Mouse (Mus musculus) gastrocnemius, postnatal 14 days (tissue): Measurements from ENCODE around the gene Fermt2. TPM values are rescaled to one million over a fixed set of nuclear protein-coding genes. Genes with fewer than 3 reads are reported as not detected.
"Not testable (repeated sequence)": the region's sequence is repeated elsewhere in the genome, so short reads cannot be mapped to it uniquely, and the experiment has no call there.

Source experiments
- DNase-seq: peaks from one replicate; pipeline ENCODE4 v3.0.0; 2021; ENCODE audit warnings: mixed read lengths
- intact Hi-C: fragments of 180-260 bp; cut with DNase I; formaldehyde crosslinking; loops from one replicate; pipeline ENCODE4 v1.15.1; 2025; ENCODE audit warnings: low total_unique reads
- total RNA-seq, 2 experiments: library from RNA; stranded (reverse); gene quantifications; 2 replicates each; pipeline ENCODE4 v1.2.3; 2021

Gene Fermt2
- total RNA-seq, 2 experiments from 2014 or later, result 180 to 188 TPM

DNA sequence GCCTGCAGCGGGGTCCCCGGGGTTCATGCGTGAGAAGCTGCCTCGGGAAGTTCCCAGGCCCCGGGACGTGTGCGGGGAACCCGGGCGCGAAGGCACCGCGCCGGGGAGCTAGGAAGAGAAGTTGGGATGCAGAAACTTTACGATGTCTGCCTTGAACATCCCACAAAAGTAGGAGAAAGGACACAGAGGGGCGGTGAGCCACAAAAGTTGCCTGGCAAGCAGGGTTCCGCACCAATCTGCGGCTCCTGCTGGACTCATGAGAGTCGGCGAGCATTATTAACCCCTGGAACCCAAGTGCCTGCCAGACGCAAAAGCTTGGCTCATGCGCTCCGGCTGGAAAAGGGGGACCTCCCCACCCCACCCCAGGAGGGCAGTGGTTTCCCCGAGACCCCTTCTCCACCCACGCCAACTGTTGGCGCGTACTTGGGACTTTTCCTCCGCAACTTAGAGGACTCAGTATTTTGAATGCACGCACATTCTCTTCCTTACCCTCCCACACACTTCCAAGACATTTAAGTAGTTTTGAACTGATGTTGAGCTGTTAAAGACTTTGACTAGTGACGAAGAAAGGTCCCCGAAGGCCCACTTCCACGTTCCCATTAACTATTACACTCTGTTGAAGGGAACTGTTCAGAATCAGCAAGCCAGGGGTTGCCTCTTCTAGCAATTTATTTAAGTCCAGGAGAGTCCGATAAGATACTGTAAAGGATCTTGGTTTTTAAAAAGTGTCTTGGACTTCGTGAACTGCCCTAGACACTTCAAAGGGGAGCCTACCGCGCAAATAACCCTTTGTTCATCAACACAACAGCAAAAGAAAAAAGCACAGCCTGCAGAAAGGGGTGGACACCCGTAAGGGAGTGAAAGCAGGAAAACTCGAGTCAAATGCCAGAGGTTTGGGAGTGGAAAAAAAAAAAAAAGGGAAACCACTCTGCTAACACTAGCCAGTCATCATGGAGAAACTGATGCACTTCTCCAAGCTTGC lies 737 bp upstream of the Fermt2 start:
- intact Hi-C loops, result loop anchor here (10.0 kb wide), 1 partner anchor 56 kb away; no protein-coding TSS in a partner anchor
- no peak for DNase-seq

DNA sequence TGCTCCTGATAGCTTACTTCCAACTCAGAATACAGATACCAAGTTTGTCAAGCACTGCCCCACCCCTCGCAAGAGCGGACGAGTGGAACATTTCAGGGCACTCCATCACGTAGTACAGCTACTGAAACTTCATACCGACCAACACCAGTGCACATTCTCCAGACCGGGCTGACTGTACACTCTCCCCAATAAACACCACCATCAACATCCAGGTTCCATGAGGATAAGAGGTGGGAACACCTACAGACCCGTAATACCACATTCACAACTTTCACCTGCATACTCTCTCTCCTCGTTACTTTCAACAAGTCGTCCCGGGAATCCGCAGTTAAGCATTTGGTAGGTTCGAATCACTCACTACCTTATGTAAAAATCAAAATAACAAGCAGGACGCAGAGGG lies 1.1 kb downstream of the Fermt2 start:
- intact Hi-C loops, result no loop called here
- DNase-seq, result peak; percentile 27

DNA sequence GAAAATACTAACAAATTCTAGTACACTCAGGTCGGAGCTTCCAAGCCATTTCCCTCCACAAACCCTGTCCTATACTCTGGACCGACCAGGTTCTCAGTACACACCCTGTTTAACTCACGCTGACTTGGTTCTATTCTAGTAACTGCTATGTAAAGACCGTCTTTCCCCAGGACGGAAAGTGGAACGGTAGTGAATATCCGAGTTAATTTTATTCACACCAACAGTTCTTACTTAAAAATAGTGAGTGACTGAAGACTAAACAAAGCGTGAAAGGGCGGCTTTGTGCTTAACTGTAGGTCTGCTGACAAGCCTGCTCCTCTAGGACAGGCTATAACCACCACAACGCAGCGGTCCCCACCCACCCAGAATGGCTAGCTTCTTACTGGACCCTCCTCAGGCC lies 14.1 kb downstream of the Fermt2 start:
- intact Hi-C loops, result no loop called here
- DNase-seq, result no peak

DNA sequence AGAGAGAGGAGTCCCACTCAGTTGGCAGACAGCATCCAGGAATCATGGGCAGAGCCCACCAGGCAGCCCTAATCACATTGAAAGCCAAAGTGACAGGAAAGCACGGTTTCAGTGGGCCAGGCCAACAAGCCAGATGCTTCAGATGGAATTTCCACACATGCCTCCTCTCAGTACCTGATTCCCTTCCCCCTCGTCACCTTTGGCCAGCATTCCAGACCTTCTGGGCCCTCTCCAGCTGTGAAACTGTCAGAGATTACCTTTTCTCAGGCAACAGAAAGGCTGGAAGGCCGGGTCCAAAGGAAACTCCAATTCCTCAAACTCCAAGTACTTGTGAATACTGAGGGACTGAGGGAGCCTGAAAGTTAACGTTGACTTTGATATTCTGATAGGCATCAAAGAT lies 19.1 kb downstream of the Fermt2 start:
- intact Hi-C loops, result no loop called here
- no peak for DNase-seq

DNA sequence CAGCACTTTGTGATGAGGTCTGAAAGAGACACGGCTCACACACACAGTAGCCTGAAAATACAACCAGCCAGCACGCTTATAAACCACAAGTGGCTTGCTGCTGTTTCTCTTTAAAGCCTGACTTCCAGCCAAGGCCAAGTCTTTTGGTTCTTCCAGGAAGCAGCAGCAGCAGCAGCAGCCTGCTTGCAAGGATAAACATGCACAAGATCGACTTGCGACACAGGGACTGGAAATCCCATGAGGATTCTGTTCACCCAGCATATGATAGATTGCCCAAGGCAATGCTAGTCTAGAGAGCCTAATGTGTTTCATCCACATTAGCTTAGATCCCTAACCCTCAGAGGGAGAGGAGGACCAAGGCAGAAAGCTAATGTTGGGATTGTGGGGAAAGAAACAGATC lies 22.0 kb downstream of the Fermt2 start:
- no peak for DNase-seq
- intact Hi-C loops, result no loop called here

DNA sequence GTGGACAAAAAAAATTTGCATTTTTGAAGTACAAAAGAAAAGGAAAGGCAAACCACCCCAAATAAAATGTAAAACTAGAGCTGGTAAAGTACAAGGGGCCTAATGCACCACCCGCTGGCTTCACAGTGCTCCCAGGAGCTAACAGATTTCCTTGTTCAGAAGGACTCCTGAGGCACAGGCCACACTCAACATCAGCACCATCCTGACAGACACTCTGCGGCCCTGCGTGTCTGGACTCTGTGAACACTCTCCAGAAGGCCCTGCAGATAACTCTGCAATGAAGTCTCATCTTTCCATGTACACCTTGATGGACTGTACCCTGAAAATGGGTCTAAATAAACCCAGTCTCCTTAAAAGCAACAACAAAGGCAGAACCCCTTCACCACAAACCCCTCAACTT lies 22.5 kb downstream of the Fermt2 start:
- intact Hi-C loops, result no loop called here
- no peak for DNase-seq

DNA sequence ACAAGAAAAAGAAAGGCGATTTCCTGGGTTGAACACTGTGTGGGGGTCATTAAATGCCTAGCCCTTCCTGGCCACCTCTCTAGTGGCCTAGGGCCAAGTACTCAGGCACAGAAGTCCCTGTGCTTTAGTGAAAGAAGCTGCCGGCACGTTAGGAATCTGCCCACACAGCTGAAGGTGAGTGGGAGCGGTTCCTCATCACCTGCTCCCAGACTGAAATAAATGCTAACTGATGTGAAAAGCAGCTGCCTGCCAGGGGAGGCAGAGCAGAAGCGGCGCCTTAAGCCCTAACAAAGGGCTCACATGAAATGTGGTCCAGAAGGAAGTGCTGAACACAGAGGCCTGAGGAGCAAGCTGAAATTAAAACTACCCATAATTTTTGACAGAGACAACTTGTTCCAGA lies 22.9 kb downstream of the Fermt2 start:
- no peak for DNase-seq
- intact Hi-C loops, result no loop called here

DNA sequence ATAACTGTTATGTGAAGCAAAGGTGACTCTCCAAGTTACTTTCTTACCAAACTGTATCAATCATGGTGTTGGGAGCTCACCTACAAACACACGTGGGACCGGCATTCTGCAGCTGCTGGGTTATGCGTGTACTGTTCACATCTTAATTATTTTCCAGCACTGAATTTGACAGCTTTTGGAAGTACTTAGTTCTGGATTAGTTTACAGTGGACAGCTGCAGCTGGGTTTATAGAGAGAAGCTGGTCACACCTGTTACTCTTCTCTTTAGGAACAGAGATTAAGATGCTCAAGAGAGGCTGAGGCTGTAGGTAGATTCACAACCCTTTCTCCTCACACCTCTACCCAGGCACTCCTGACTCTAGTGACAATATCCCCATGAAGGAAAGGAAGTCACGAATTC lies 23.8 kb downstream of the Fermt2 start:
- DNase-seq, result no peak
- intact Hi-C loops, result no loop called here

DNA sequence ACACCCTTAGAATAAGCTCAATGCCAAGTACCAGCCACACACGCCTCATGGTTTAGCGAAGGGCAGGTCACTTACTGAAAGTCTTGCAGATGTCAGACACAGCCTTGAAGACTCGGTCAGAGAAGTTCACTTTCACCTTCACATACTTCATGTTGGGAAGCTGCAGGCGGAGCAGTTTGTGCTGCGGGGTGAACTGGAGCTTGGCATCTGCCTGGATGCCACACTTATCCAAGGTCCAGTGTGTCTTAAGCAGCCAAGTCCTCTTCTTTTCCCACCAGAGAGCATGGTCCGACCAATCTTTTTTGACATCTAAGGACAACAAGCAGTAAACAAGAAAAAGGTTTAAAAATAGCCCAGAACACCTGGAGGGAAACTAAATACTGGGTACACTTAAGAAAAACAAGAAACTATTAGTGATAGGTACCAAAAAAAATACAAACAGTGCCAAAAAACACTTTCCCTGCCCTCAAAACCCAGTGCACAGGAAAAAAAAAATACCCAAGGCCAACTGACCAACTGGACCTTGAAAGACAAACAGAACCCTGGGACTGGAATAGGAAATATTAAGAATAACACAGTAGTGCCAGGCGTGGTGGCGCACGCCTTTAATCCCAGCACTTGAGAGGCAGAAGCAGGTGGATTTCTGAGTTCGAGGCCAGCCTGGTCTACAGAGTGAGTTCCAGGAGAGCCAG lies 25.4 kb downstream of the Fermt2 start:
- intact Hi-C loops, result no loop called here
- no peak for DNase-seq

DNA sequence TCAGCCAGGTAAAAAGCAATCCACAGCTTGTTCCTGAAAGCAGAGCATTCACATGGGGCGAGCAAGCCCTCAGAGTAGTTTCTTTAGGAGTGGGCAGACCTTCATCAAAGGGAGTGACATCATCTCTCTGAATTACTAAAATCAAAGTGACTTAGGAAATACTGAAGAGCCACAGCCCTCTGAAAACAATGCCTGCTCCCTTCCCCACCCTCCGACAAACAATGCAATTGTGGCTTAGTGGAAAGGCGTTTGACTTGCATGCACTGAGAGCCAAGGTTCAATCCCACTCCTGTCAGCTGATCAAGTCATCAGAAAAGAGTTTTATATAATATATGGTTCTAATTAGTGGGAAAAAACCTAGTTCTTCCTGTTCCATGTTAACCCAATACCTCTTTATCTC lies 26.0 kb downstream of the Fermt2 start:
- intact Hi-C loops, result no loop called here

DNA sequence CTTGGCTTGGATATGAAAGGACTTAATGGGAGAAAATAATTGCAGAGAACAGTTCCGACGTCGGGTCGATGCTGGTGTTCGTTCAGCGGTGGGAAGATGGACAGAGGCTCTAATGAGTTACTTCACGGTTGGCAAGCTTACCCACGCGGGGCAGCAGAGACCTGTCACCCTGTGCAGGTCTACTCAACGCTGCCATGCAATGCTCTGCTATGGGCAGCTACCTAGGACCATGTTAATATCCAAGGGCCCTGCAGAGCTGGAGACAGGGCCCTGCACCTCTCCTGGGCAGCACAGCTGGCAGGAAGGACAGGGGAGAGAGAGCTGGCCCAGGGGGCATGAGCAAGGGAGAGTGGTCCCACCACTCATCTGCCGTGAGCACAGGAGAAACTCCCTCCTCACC lies 29.9 kb downstream of the Fermt2 start:
- DNase-seq, result no peak

More for the DNA sequence above, 26.0 kb downstream of the Fermt2 start:
- DNase-seq, result no peak

DNA sequence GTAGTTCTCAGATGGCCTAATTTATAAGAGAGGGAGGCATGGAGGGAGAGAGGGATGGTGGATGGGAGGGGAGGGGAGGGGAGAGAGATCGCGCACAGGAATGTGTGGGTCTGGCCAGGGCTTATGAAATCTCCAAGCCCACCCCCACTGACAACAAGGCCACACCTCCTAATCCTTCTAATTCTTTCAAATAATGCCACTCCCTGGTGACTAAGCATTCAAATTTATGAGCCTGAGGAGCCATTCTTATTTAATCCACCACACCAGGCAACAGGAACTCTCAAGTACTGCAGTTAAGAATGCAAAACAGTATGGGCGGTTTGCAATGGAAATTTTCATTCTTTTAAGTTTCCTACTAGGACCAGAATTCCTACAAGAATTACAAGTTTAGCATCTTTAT lies 32.8 kb downstream of the Fermt2 start:
- intact Hi-C loops, result no loop called here

More for the DNA sequence above, 29.9 kb downstream of the Fermt2 start:
- intact Hi-C loops, result no loop called here

DNA sequence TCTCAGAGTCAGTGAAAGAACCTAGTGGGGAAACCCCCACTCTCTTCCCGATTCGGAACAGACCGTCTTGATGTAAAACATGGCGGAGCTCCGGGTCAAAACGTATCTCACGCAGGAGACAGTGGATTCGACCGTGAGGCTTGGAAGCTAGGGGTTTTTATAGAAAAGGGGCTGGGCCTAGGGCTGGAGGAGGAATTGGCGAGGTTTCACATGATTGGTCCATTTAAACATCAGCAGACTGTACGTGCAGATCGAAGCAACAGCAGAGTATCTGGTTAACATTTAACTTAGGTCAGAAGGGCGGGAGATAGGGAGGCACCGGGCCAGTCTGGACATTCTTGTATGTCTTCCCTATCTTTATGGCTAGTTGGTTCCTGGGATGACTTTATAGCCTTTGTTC lies 34.1 kb downstream of the Fermt2 start:
- DNase-seq, intact Hi-C loops: not testable (repeated sequence)

More for the DNA sequence above, 32.8 kb downstream of the Fermt2 start:
- no peak for DNase-seq

DNA sequence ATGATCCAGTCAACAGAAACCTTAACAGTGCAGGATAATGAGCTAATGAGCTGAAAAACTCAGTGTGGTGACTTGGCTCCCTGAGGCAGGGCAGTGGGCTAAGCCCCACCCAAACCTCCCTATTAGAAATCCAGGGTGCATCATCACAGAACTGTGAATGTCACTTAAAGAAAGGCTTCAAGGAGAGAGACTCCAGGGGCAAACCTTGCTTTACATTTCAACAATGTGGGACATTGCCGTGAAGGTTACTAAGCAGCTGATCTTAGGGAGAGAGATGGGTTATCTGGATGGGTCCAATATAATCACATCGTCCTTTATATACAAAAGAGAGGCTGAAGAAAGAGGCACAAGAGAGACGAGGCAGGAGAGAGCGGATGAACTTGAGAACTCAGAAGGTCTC lies 36.0 kb downstream of the Fermt2 start:
- no peak for DNase-seq
- intact Hi-C loops, result no loop called here

DNA sequence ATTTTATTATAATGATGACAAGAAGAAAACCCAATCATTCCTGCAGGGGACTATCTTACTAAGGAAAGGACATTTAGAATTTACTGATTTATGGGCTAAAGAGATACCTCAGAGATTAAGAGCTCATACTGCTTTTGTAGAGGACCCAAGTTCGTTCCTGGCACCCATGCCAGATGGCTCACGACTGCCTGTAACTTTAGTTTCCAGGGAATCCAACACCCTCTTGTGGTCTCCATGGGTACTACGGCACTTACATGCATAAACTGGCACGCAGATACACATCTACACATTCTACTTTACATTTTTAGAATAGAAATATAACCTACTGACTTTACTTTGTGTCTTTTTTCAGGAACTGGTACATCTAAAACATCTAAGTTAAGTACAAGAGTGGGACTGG lies 37.2 kb downstream of the Fermt2 start:
- intact Hi-C loops, result no loop called here
- DNase-seq, result no peak

DNA sequence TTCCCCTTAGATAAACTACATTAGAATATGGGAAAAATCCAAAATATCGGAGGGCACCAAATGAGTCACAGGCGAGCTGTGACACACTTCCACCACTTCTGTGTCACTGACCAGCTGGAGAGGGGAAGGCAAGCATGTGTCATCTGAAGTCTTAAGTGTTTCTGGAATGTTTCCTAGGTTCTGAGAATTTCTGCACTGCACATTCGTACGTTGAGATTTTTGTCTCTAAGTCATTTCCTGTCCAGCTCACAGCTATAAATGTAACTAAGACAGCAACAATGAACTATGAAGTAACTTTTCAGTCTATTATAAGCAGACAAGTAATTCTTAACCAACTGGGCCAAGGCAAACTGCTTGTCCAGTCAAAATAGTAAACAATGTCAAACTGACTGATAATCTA lies 37.9 kb downstream of the Fermt2 start:
- intact Hi-C loops, result no loop called here
- no peak for DNase-seq

DNA sequence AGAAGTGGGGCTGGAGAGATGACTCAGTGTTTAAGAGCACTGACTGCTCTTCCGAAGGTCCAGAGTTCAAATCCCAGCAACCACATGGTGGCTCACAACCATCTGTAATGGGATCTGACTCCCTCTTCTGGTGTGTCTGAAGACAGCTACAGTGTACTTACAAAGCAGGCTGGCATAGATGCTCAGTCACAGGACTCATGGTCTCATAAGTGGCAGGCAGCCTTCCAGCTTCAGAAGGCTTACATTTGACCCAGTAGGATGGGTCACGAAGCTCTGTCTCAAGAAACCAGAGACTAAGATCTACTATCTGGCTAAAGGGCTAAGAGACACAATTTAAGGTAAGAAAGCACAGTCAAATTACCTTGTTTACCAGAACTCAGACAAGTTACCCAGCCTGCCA lies 42.7 kb downstream of the Fermt2 start:
- DNase-seq, intact Hi-C loops: not testable (repeated sequence)

DNA sequence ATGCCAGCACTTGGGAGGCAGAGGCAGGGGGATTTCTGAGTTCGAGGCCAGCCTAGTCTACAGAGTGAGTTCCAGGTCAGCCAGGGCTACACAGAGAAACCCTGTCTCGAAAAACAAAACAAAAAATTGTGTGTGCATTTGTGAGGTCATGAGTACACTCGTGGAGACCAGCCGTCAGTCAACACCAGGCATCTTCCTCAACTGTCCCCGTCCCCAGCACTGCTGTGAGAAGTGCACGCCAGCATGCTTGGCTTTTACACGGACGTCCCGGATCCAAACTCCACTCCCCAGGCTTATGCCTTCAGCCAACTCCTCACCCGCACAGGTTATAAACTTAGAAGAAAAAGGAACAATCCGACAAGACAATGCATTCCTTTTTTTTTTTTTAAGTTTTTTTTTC lies 46.6 kb downstream of the Fermt2 start:
- intact Hi-C loops, DNase-seq: not testable (repeated sequence)

DNA sequence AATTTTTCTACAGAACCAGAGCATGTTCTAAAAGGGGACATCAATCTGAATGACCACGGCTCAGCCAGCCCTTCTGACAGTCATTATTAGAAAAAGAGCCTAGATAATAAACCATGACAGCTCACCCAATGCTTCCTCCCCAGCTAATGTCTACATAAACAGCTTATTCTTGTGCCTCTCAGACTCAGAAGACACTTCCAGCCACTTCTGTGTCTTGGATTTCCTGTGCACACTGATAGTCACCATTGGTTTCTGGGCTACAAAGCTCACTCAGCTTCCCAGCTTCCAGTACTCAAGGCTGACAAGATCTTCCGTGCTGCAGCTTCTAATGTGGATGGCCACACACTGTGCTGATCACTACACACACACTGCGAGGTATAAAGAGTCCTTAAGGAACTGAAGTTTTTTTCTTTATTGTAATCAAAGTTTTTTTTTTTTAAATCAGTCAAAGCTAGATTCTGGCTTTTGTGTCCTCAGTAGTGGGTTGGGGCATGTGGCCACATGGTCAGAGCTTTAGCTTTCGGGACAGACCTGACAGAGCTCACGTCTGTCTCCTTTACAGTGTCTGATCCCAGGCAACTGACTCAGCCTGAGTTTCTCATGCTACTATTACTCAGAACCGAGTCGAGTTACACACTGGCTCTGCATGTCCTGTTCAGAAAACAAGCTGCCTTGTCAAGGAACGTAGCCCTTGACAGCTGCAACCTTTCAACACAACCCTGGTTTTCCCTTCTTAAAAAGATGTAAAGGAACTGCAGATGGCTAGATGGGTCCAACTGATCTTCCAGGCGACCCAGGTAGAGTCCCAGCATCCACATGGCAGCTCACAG lies 50.7 kb downstream of the Fermt2 start:
- DNase-seq, result no peak
- intact Hi-C loops, result loop anchor here (10.0 kb wide), 1 partner anchor 56 kb away; the partner anchor contains the start of gene Fermt2

DNA sequence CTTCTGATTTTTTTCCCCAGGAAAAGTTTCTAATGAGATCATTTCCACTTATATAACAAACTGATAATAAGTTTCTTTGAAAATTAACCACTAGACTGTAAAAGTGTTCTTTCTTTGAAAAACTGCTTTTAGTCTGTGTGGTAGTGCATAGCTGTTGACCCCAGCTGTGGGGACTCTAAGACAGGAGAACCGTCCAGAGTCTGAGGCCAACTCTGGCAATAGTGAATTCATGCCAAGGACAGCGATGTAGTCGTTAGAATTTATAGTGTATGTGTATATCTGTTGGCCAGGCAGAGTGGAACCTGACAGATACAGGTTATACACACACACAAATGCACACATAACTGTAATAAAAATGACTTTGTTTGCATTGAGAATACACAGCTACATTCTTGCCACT lies 51.4 kb downstream of the Fermt2 start:
- intact Hi-C loops, result loop anchor here (10.0 kb wide), 1 partner anchor 56 kb away; the partner anchor contains the start of gene Fermt2
- DNase-seq, result no peak
